Mouse (Mus musculus) midbrain, embryonic 13.5 days (tissue): Measurements from ENCODE around the gene Elane. TPM values are rescaled to one million over a fixed set of nuclear protein-coding genes. Genes with fewer than 3 reads are reported as not detected.
A peak's percentile ranks its signal among the peaks of the same experiment; 100 is the strongest.
"Not testable (repeated sequence)": the region's sequence is repeated elsewhere in the genome, so short reads cannot be mapped to it uniquely, and the experiment has no call there.

ENCODE experiments used
- ATAC-seq: fragments of 200-750 bp; cut with Nextera tagmentation; 2 replicates; pipeline ENCODE4 v1.8.0; 2017; ENCODE audit warnings: mild to moderate bottlenecking, moderate TSS enrichment, moderate library complexity
- H3K27ac ChIP-seq: fragments of 300-500 bp; sonication (generic); 2 replicates; pipeline ENCODE4 v1.5.1; 2015; ENCODE audit warnings: inconsistent platforms, mild to moderate bottlenecking, moderate library complexity
- H3K27me3 ChIP-seq: fragments of 300-500 bp; sonication (generic); 2 replicates; pipeline ENCODE4 v1.6.1; 2015; ENCODE audit warnings: mild to moderate bottlenecking, inconsistent platforms
- H3K36me3 ChIP-seq: fragments of 300-500 bp; sonication (generic); 2 replicates; pipeline ENCODE4 v1.6.1; 2015; ENCODE audit warnings: mild to moderate bottlenecking, inconsistent platforms
- H3K4me1 ChIP-seq: fragments of 300-500 bp; sonication (generic); replicated peaks from 2 replicates; pipeline ENCODE4 v1.6.1; 2015; ENCODE audit warnings: inconsistent platforms
- H3K4me2 ChIP-seq: fragments of 300-500 bp; sonication (generic); replicated peaks from 2 replicates; pipeline ENCODE4 v1.6.1; 2015; ENCODE audit warnings: moderate library complexity, mild to moderate bottlenecking, inconsistent platforms
- H3K4me3 ChIP-seq: fragments of 300-500 bp; sonication (generic); replicated peaks from 2 replicates; pipeline ENCODE4 v1.5.1; 2015; ENCODE audit warnings: mild to moderate bottlenecking, inconsistent platforms
- H3K9ac ChIP-seq: fragments of 300-500 bp; sonication (generic); replicated peaks from 2 replicates; pipeline ENCODE4 v1.6.1; 2015; ENCODE audit warnings: mild to moderate bottlenecking, inconsistent platforms
- H3K9me3 ChIP-seq: fragments of 300-500 bp; sonication (generic); 2 replicates; pipeline ENCODE4 v1.6.1; 2016; ENCODE audit warnings: mild to moderate bottlenecking, inconsistent platforms
- WGBS: fragments of 180-500 bp; shearing (Covaris S2); methylation state at CpG from one replicate; pipeline ENCODE4 v1.1.7; 2015; 5-methylcytosine and 5-hydroxymethylcytosine counted together
- polyA plus RNA-seq: library from polyadenylated mRNA; unstranded; fragments of >200 nt; fragmentation: Nextera tagmentation; extraction: Ambion mirVana; gene quantifications from 2 replicates; pipeline ENCODE4 v1.2.1, GENCODE M21; 2015

Elane gene
- polyA plus RNA-seq, 1 experiment from 2014 or later = not detected

- Histone ChIP-seq H3K27me3 (peaks cover 30% of the 10 kb centered on the region), H3K4me1 (peaks cover 9% of the 10 kb centered on the region), H3K36me3 (no peaks in the 10 kb centered on the region), H3K27ac (no peak overlapping the region), H3K9me3 (no peaks in the 10 kb centered on the region), H3K4me2 (no peak overlapping the region), H3K4me3 (no peak overlapping the region), H3K9ac (no peak overlapping the region)
- ATAC-seq = no peak
- 85% methylated on average over 8 of the region's 8 CpGs for WGBS
Observed at GRCm38 (mm10) chr10:79886611-79887010, 564 bp downstream of the Elane start.

- Histone ChIP-seq H3K27me3 (peaks cover 10% of the 10 kb centered on the region; the same call in 1 of the 2 replicates), H3K4me2 (no peak overlapping the region), H3K4me3 (no peak overlapping the region), H3K36me3 (peaks cover 3% of the 10 kb centered on the region), H3K9ac (no peak overlapping the region), H3K27ac (no peak overlapping the region), H3K4me1 (no peaks in the 10 kb centered on the region), H3K9me3 (no peaks in the 10 kb centered on the region)
- 98% methylated on average over 2 of the region's 2 CpGs for WGBS
- ATAC-seq = no peak
Observed at GRCm38 (mm10) chr10:79889386-79889785, 3.3 kb downstream of the Elane start.

GRCm38 (mm10) chr10:79890670-79891069 is 4.6 kb downstream of the Elane start, which contains the start of gene Cfd:
Gene Cfd, plus strand, starts transcription at chr10:79890853.
- WGBS = 48% methylated on average over 5 of the region's 5 CpGs
- H3K9ac ChIP-seq = no peak within 1 kb of the TSS
- H3K9me3 ChIP-seq = no peaks in the 10 kb centered on the region
- no peak within 1 kb of the TSS for H3K4me2 ChIP-seq
- no peak within 1 kb of the TSS for H3K4me3 ChIP-seq
- H3K36me3 ChIP-seq = peaks cover 13% of the 10 kb centered on the region
- no peaks in the 10 kb centered on the region for H3K4me1 ChIP-seq
- peaks cover 10% of the 10 kb centered on the region; the same call in 1 of the 2 replicates for H3K27me3 ChIP-seq
- no peak for ATAC-seq
- no peak within 1 kb of the TSS for H3K27ac ChIP-seq

- peaks cover 10% of the 10 kb centered on the region; the same call in 1 of the 2 replicates for H3K27me3 ChIP-seq
- H3K27ac ChIP-seq, H3K4me3 ChIP-seq, H3K9me3 ChIP-seq, H3K9ac ChIP-seq, H3K4me1 ChIP-seq, H3K4me2 ChIP-seq: not testable (repeated sequence)
- WGBS = 46% methylated on average over 22 of the region's 22 CpGs
- peak; percentile 68 for ATAC-seq
- peaks cover 32% of the 10 kb centered on the region for H3K36me3 ChIP-seq
Observed at GRCm38 (mm10) chr10:79892451-79893118, 6.5 kb downstream of the Elane start.

- no peaks in the 10 kb centered on the region for H3K9me3 ChIP-seq
- ATAC-seq = no peak
- H3K27ac ChIP-seq = no peak overlapping the region
- H3K9ac ChIP-seq = no peak overlapping the region
- no peak overlapping the region for H3K4me2 ChIP-seq
- H3K4me1 ChIP-seq = peaks cover 10% of the 10 kb centered on the region
- WGBS = 95% methylated on average over 16 of the region's 16 CpGs
- peaks cover 49% of the 10 kb centered on the region for H3K36me3 ChIP-seq
- H3K27me3 ChIP-seq = peaks cover 8% of the 10 kb centered on the region; the same call in 1 of the 2 replicates
- no peak overlapping the region for H3K4me3 ChIP-seq
Observed at GRCm38 (mm10) chr10:79896306-79896705, 10.3 kb downstream of the Elane start.

- no peak for ATAC-seq
- WGBS = 91% methylated on average over 13 of the region's 13 CpGs
Observed at GRCm38 (mm10) chr10:79896814-79897213, 10.8 kb downstream of the Elane start.

GRCm38 (mm10) chr10:79897316-79898245 is 11.5 kb downstream of the Elane start:
- H3K36me3 ChIP-seq = peaks cover 54% of the 10 kb centered on the region
- 53% methylated on average over 20 of the region's 20 CpGs for WGBS

More at GRCm38 (mm10) chr10:79896814-79897213, 10.8 kb downstream of the Elane start:
- H3K36me3 ChIP-seq = peaks cover 49% of the 10 kb centered on the region
- H3K4me2 ChIP-seq = no peak overlapping the region
- no peak overlapping the region for H3K9ac ChIP-seq
- peaks cover 15% of the 10 kb centered on the region for H3K4me1 ChIP-seq
- no peaks in the 10 kb centered on the region for H3K9me3 ChIP-seq
- no peak overlapping the region for H3K4me3 ChIP-seq
- H3K27ac ChIP-seq = no peak overlapping the region
- peaks cover 7% of the 10 kb centered on the region; the same call in 1 of the 2 replicates for H3K27me3 ChIP-seq

GRCm38 (mm10) chr10:79900951-79901410 is 14.9 kb downstream of the Elane start:
- 16% methylated on average over 2 of the region's 2 CpGs for WGBS
- H3K9me3 ChIP-seq = no peaks in the 10 kb centered on the region
- H3K36me3 ChIP-seq = peaks cover 71% of the 10 kb centered on the region
- H3K27me3 ChIP-seq = peaks cover 15% of the 10 kb centered on the region
- no peak overlapping the region; the same call in 1 of the 2 replicates for H3K9ac ChIP-seq
- H3K4me3 ChIP-seq = no peak overlapping the region
- ATAC-seq = peak; percentile 76
- peaks cover 16% of the 10 kb centered on the region for H3K4me1 ChIP-seq
- peak overlapping the region; percentile 66 for H3K27ac ChIP-seq
- no peak overlapping the region for H3K4me2 ChIP-seq

More at GRCm38 (mm10) chr10:79897316-79898245, 11.5 kb downstream of the Elane start:
- Histone ChIP-seq H3K27me3 (peaks cover 8% of the 10 kb centered on the region; the same call in 1 of the 2 replicates), H3K4me2 (no peak overlapping the region), H3K9me3 (no peaks in the 10 kb centered on the region), H3K4me3 (no peak overlapping the region), H3K9ac (no peak overlapping the region), H3K4me1 (peaks cover 16% of the 10 kb centered on the region), H3K27ac (no peak overlapping the region)
- no peak for ATAC-seq

GRCm38 (mm10) chr10:79906712-79907111 is 20.7 kb downstream of the Elane start:
- Histone ChIP-seq H3K9me3 (no peaks in the 10 kb centered on the region), H3K4me1 (peaks cover 20% of the 10 kb centered on the region), H3K4me3 (no peak overlapping the region), H3K27ac (no peak overlapping the region), H3K9ac (no peak overlapping the region), H3K4me2 (no peak overlapping the region), H3K36me3 (peaks cover 63% of the 10 kb centered on the region), H3K27me3 (peaks cover 8% of the 10 kb centered on the region; the same call in 1 of the 2 replicates)
- no peak for ATAC-seq
- 95% methylated on average over 9 of the region's 9 CpGs for WGBS

- 92% methylated on average over 10 of the region's 10 CpGs for WGBS
Observed at GRCm38 (mm10) chr10:79907415-79907814, 21.4 kb downstream of the Elane start.

GRCm38 (mm10) chr10:79908167-79909091 is 22.4 kb downstream of the Elane start, which contains the start of gene Med16:
Gene Med16, minus strand, starts transcription at chr10:79908923.
- peak; percentile 90 for ATAC-seq
- Histone ChIP-seq H3K27me3 (no peaks in the 10 kb centered on the region), H3K27ac (peak within 1 kb of the TSS; percentile 97), H3K4me1 (peaks cover 18% of the 10 kb centered on the region), H3K4me2 (peak within 1 kb of the TSS; percentile 47), H3K36me3 (peaks cover 56% of the 10 kb centered on the region), H3K9ac (peak within 1 kb of the TSS; percentile 82), H3K4me3 (peak within 1 kb of the TSS; percentile 58), H3K9me3 (no peaks in the 10 kb centered on the region)
- 1% methylated on average over 52 of the region's 52 CpGs for WGBS

More at GRCm38 (mm10) chr10:79907415-79907814, 21.4 kb downstream of the Elane start:
- Histone ChIP-seq H3K27ac (no peak overlapping the region), H3K9ac (no peak overlapping the region), H3K36me3 (peaks cover 66% of the 10 kb centered on the region), H3K4me1 (peaks cover 18% of the 10 kb centered on the region), H3K27me3 (peaks cover 8% of the 10 kb centered on the region; the same call in 1 of the 2 replicates), H3K9me3 (no peaks in the 10 kb centered on the region), H3K4me2 (0 out of 2 replicates have a peak overlapping the region, but pooled peaks have one; percentile 45), H3K4me3 (peak overlapping the region; percentile 58; the same call in 1 of the 2 replicates)
- no peak for ATAC-seq
